ENCODE assay signal across 7 mouse cellular contexts in genomic region chr4:117914591-117915442, GRCm38 (mm10). TPM values are rescaled to one million over a fixed set of nuclear protein-coding genes. Genes with fewer than 3 reads are reported as not detected.
A peak's percentile ranks its signal among the peaks of the same experiment; 100 is the strongest.
DNase-seq lines count a peak whose midpoint lies in the region; ATAC-seq lines count a peak whose summit lies in the region.

Ipo13 (minus strand) TSS chr4:117914999.

- ATAC-seq in granulocyte monocyte progenitor cell, adult 5-6 weeks (replicated peaks; ENCODE audit: poor library complexity, severe bottlenecking): peak; percentile 81
- ATAC-seq in midbrain, embryonic 13.5 days: peak; percentile 96

- no peaks in the 10 kb centered on the region for H3K27me3 ChIP-seq in embryonic facial prominence, embryonic 10.5 days (replicated peaks; ENCODE audit: low read depth, poor library complexity, severe bottlenecking)
- no peaks in the 10 kb centered on the region for H3K27me3 ChIP-seq in limb, embryonic 10.5 days (ENCODE audit: low read depth, poor library complexity, severe bottlenecking)
- no peaks in the 10 kb centered on the region for H3K27me3 ChIP-seq in midbrain, embryonic 13.5 days

- under 1% methylated on average over 61 of the region's 61 CpGs for WGBS in embryonic facial prominence, embryonic 10.5 days
- WGBS in limb, embryonic 10.5 days: under 1% methylated on average over 61 of the region's 61 CpGs
- under 1% methylated on average over 61 of the region's 61 CpGs for WGBS in midbrain, embryonic 13.5 days

- H3K4me3 ChIP-seq in embryonic facial prominence, embryonic 10.5 days: peak within 1 kb of the TSS; percentile 88
- H3K4me3 ChIP-seq in limb, embryonic 10.5 days: peak within 1 kb of the TSS; percentile 80
- H3K4me3 ChIP-seq in midbrain, embryonic 13.5 days (replicated peaks): peak within 1 kb of the TSS; percentile 93

- H3K27ac ChIP-seq in embryonic facial prominence, embryonic 10.5 days (replicated peaks): peak within 1 kb of the TSS; percentile 98
- H3K27ac ChIP-seq in limb, embryonic 10.5 days: peak within 1 kb of the TSS; percentile 97
- peak within 1 kb of the TSS; percentile 74 for H3K27ac ChIP-seq in midbrain, embryonic 13.5 days

- peak within 1 kb of the TSS; percentile 100 for H3K4me2 ChIP-seq in midbrain, embryonic 13.5 days (replicated peaks)

- H3K9ac ChIP-seq in midbrain, embryonic 13.5 days (replicated peaks): peak within 1 kb of the TSS; percentile 92

- peak; percentile 95 for DNase-seq in adrenal gland, postnatal 10 days
- DNase-seq in embryonic facial prominence, embryonic 10.5 days (ENCODE audit: low spot score): peak; percentile 94
- peak; percentile 92 for DNase-seq in kidney, adult 11 months
- DNase-seq in limb, embryonic 10.5 days (ENCODE audit: low spot score): peak; percentile 96
- DNase-seq in spleen, adult 12 weeks (ENCODE audit: low spot score): peak; percentile 97

- H3K36me3 ChIP-seq in embryonic facial prominence, embryonic 10.5 days (replicated peaks): peaks cover 31% of the 10 kb centered on the region
- peaks cover 32% of the 10 kb centered on the region for H3K36me3 ChIP-seq in limb, embryonic 10.5 days
- peaks cover 21% of the 10 kb centered on the region for H3K36me3 ChIP-seq in midbrain, embryonic 13.5 days

- H3K4me1 ChIP-seq in embryonic facial prominence, embryonic 10.5 days: peaks cover 31% of the 10 kb centered on the region
- peaks cover 26% of the 10 kb centered on the region for H3K4me1 ChIP-seq in limb, embryonic 10.5 days
- H3K4me1 ChIP-seq in midbrain, embryonic 13.5 days (replicated peaks): peaks cover 53% of the 10 kb centered on the region

- no peaks in the 10 kb centered on the region for H3K9me3 ChIP-seq in embryonic facial prominence, embryonic 10.5 days
- no peaks in the 10 kb centered on the region for H3K9me3 ChIP-seq in limb, embryonic 10.5 days (replicated peaks)
- H3K9me3 ChIP-seq in midbrain, embryonic 13.5 days: no peaks in the 10 kb centered on the region

RNA-seq across cellular contexts. Expression of gene Ipo13, which starts in this region (rescaled TPM):
- total RNA-seq in adrenal gland, postnatal 10 days (2021): 10 to 100 TPM; 39.0 to 55.1 TPM
- polyA plus RNA-seq in embryonic facial prominence, embryonic 10.5 days (2016; fragmentation: Nextera tagmentation; extraction: Ambion mirVana): 62.8 and 72.3 TPM in 2 replicates
- total RNA-seq in granulocyte monocyte progenitor cell, adult 5-6 weeks (2014; fragmentation: Nextera tagmentation): 30.4 and 38.6 TPM in 2 replicates
- 7.2 and 10.0 TPM in 2 replicates for total RNA-seq in granulocyte monocyte progenitor cell, adult 5-6 weeks (2017)
- 56.0 and 56.7 TPM in 2 replicates for polyA plus RNA-seq in limb, embryonic 10.5 days (2016; fragmentation: Nextera tagmentation; extraction: Ambion mirVana)
- polyA plus RNA-seq in midbrain, embryonic 13.5 days (2015; fragmentation: Nextera tagmentation; extraction: Ambion mirVana): 66.2 and 72.9 TPM in 2 replicates

Comparison
In these comparisons a context has a peak if more than half of its experiments do, and no peak if none do; other contexts are left out.
1. Peak in every context shown above with its lines: DNase-seq, ATAC-seq, H3K4me3 ChIP-seq and H3K27ac ChIP-seq.